Mouse (Mus musculus): ENCODE measurements around the gene Cdk5r1.

Cdk5r1 gene

GRCm38 (mm10) chr11:80481409-80482050, 4.7 kb downstream of the Cdk5r1 start:
- no peak for DNase-seq

- DNase-seq: no peak
Measured at GRCm38 (mm10) chr11:80482347-80482746, 5.5 kb downstream of the Cdk5r1 start.

- no peak for DNase-seq
Measured at GRCm38 (mm10) chr11:80482921-80483320, 6.1 kb downstream of the Cdk5r1 start.

GRCm38 (mm10) chr11:80483536-80484067, 6.8 kb downstream of the Cdk5r1 start:
- DNase-seq: no peak

GRCm38 (mm10) chr11:80484191-80484791, 7.5 kb downstream of the Cdk5r1 start:
- DNase-seq: no peak

GRCm38 (mm10) chr11:80485120-80485551, 8.3 kb downstream of the Cdk5r1 start:
- DNase-seq: no peak

- no peak for DNase-seq
Measured at GRCm38 (mm10) chr11:80485622-80486206, 8.9 kb downstream of the Cdk5r1 start.

GRCm38 (mm10) chr11:80487904-80488587, 11.2 kb downstream of the Cdk5r1 start:
- DNase-seq: no peak

GRCm38 (mm10) chr11:80489172-80489881, 12.5 kb downstream of the Cdk5r1 start:
- peak in 1 of 2 experiments; percentile 22 for DNase-seq

- DNase-seq: peak; percentile 21 to 28
Measured at GRCm38 (mm10) chr11:80489882-80490196, 13.0 kb downstream of the Cdk5r1 start.

GRCm38 (mm10) chr11:80490831-80491230, 14.0 kb downstream of the Cdk5r1 start:
- DNase-seq: no peak

GRCm38 (mm10) chr11:80493186-80493585, 16.4 kb downstream of the Cdk5r1 start:
- DNase-seq: no peak

GRCm38 (mm10) chr11:80494852-80495251, 18.0 kb downstream of the Cdk5r1 start:
- peak; percentile 28 to 33 for DNase-seq

GRCm38 (mm10) chr11:80495972-80496371, 19.1 kb downstream of the Cdk5r1 start:
- no peak for DNase-seq

- no peak for DNase-seq
Measured at GRCm38 (mm10) chr11:80496640-80497039, 19.8 kb downstream of the Cdk5r1 start.

- DNase-seq: no peak
Measured at GRCm38 (mm10) chr11:80497225-80497919, 20.5 kb downstream of the Cdk5r1 start.

GRCm38 (mm10) chr11:80498328-80499070, 21.7 kb downstream of the Cdk5r1 start:
- DNase-seq: no peak

GRCm38 (mm10) chr11:80499550-80499952, 22.7 kb downstream of the Cdk5r1 start:
- DNase-seq: no peak

GRCm38 (mm10) chr11:80503281-80503680, 26.5 kb downstream of the Cdk5r1 start:
- DNase-seq: no peak

- DNase-seq: peak; percentile 51 to 56
Measured at GRCm38 (mm10) chr11:80503726-80504452, 27.1 kb downstream of the Cdk5r1 start.
